Mouse (Mus musculus) CH12.LX (cell line): ENCODE data around the gene Smcr8. TPM values are rescaled to one million over a fixed set of nuclear protein-coding genes. Genes with fewer than 3 reads are reported as not detected.

ENCODE experiments used
- DNase-seq: peaks from one replicate; pipeline ENCODE4 v3.0.0-alpha.2; 2013; ENCODE audit errors: extremely low read depth
- H3K27ac ChIP-seq: 2 replicates; pipeline ENCODE4 v1.5.1; 2012; ENCODE audit warnings: low read depth, mild to moderate bottlenecking, control low read depth, moderate library complexity; ENCODE audit not compliant: insufficient read depth
- H3K27me3 ChIP-seq: replicated peaks from 2 replicates; pipeline ENCODE3; 2012; ENCODE audit warnings: inconsistent platforms
- H3K36me3 ChIP-seq, 2 experiments: replicated peaks in 1 of 2; 2 replicates each; pipeline versions ENCODE3 to v1.6.1; 2012; ENCODE audit warnings: inconsistent platforms in 1 of 2, low read length in 1 of 2, mild to moderate bottlenecking in 1 of 2, mixed read lengths in 1 of 2, moderate library complexity in 1 of 2; ENCODE audit not compliant: control insufficient read depth in 1 of 2, insufficient read depth in 1 of 2
- H3K4me1 ChIP-seq, 2 experiments: 2 replicates each; pipeline ENCODE4 v1.6.1; 2012; ENCODE audit warnings: inconsistent platforms in 1 of 2, moderate library complexity in 1 of 2; ENCODE audit not compliant: insufficient read depth in 2 of 2, control insufficient read depth in 1 of 2
- H3K4me2 ChIP-seq: 2 replicates; pipeline ENCODE4 v1.6.1; 2012; ENCODE audit warnings: low read depth, mild to moderate bottlenecking, control low read depth; ENCODE audit not compliant: poor library complexity, insufficient read depth, severe bottlenecking
- H3K4me3 ChIP-seq, 3 experiments: fragments of 150-350 bp in 1 of 3; sonication (generic) in 1 of 3; replicated peaks in 1 of 3; 2 replicates each; pipeline versions ENCODE3 to v1.5.1; 2011 to 2012; ENCODE audit warnings: low read depth in 2 of 3, low read length in 2 of 3, mild to moderate bottlenecking in 2 of 3, moderate library complexity in 2 of 3, control low read depth in 1 of 3, improper control_type of control experiment in 1 of 3, inconsistent platforms in 1 of 3, mixed read lengths in 1 of 3; ENCODE audit not compliant: poor library complexity in 1 of 3
- H3K79me2 ChIP-seq: replicated peaks from 2 replicates; pipeline ENCODE4 v1.6.1; 2012; ENCODE audit warnings: mild to moderate bottlenecking, moderate library complexity; ENCODE audit not compliant: control insufficient read depth, poor library complexity, insufficient read depth, severe bottlenecking; ENCODE audit errors: extremely low read depth
- H3K9ac ChIP-seq: 2 replicates; pipeline ENCODE4 v1.6.1; 2012; ENCODE audit warnings: low read depth, mild to moderate bottlenecking, control low read depth, moderate library complexity; ENCODE audit not compliant: insufficient read depth
- H3K9me3 ChIP-seq: replicated peaks from 2 replicates; pipeline ENCODE3; 2012; ENCODE audit warnings: low read length, inconsistent platforms, mixed read lengths
- CHD1 ChIP-seq: IDR thresholded peaks from 2 replicates; pipeline ENCODE4 v1.6.1; 2012; ENCODE audit warnings: low read depth, low read length, improper control_type of control experiment, inconsistent platforms
- CHD2 ChIP-seq: IDR thresholded peaks from 2 replicates; pipeline ENCODE4 v1.6.1; 2011; ENCODE audit warnings: low read length, improper control_type of control experiment
- CTCF ChIP-seq, 2 experiments: IDR thresholded peaks in 1 of 2; conservative IDR thresholded peaks in 1 of 2; 2 replicates each; pipeline ENCODE4 v1.5.1; 2011 to 2012; ENCODE audit warnings: low read depth in 2 of 2, low read length in 2 of 2, improper control_type of control experiment in 1 of 2, inconsistent platforms in 1 of 2, mild to moderate bottlenecking in 1 of 2, moderate library complexity in 1 of 2
- ELF1 ChIP-seq: IDR thresholded peaks from 2 replicates; pipeline ENCODE4 v1.6.1; 2014; ENCODE audit warnings: low read depth, mild to moderate bottlenecking, inconsistent platforms, low read length, improper control_type of control experiment
- EP300 ChIP-seq: IDR thresholded peaks from 2 replicates; pipeline ENCODE4 v1.6.1; 2011; ENCODE audit warnings: low read length, improper control_type of control experiment
- ETS1 ChIP-seq: conservative IDR thresholded peaks from 2 replicates; pipeline ENCODE4 v1.6.1; 2012; ENCODE audit warnings: low read depth, mild to moderate bottlenecking, inconsistent platforms, low read length, improper control_type of control experiment, moderate library complexity
- IRF4 ChIP-seq: IDR thresholded peaks from 2 replicates; pipeline ENCODE4 v1.6.1; 2014; ENCODE audit warnings: low read depth, mild to moderate bottlenecking, inconsistent platforms, low read length, improper control_type of control experiment
- MAX ChIP-seq: IDR thresholded peaks from 2 replicates; pipeline ENCODE4 v1.6.1; 2011; ENCODE audit warnings: low read length, improper control_type of control experiment
- MAZ ChIP-seq: IDR thresholded peaks from 2 replicates; pipeline ENCODE4 v1.6.1; 2012; ENCODE audit warnings: low read depth, mild to moderate bottlenecking, inconsistent platforms, low read length, improper control_type of control experiment, moderate library complexity
- MEF2A ChIP-seq: IDR thresholded peaks from 2 replicates; pipeline ENCODE4 v1.6.1; 2014; ENCODE audit warnings: low read depth, mild to moderate bottlenecking, inconsistent platforms, low read length, improper control_type of control experiment, borderline replicate concordance
- MYC ChIP-seq: IDR thresholded peaks from 2 replicates; pipeline ENCODE4 v1.6.1; 2011; ENCODE audit warnings: low read depth, mild to moderate bottlenecking, improper control_type of control experiment, low read length
- NELFE ChIP-seq: IDR thresholded peaks from 2 replicates; pipeline ENCODE4 v1.6.1; 2011; ENCODE audit warnings: low read depth, low read length, improper control_type of control experiment
- PAX5 ChIP-seq: IDR thresholded peaks from 2 replicates; pipeline ENCODE4 v1.6.1; 2012; ENCODE audit warnings: low read length, inconsistent platforms, mixed read lengths
- POLR2A ChIP-seq: IDR thresholded peaks from 2 replicates; pipeline ENCODE4 v1.6.1; 2011; ENCODE audit warnings: low read depth, mild to moderate bottlenecking, improper control_type of control experiment, low read length
- RCOR1 ChIP-seq: conservative IDR thresholded peaks from 2 replicates; pipeline ENCODE4 v1.6.1; 2012; ENCODE audit warnings: low read depth, mild to moderate bottlenecking, inconsistent platforms, low read length, improper control_type of control experiment
- SIN3A ChIP-seq: IDR thresholded peaks from 2 replicates; pipeline ENCODE4 v1.6.1; 2012; ENCODE audit warnings: low read length, improper control_type of control experiment, inconsistent platforms
- TBP ChIP-seq: conservative IDR thresholded peaks from 2 replicates; pipeline ENCODE4 v1.6.1; 2011; ENCODE audit warnings: low read depth, low read length, improper control_type of control experiment
- TCF12 ChIP-seq: IDR thresholded peaks from 2 replicates; pipeline ENCODE4 v1.6.1; 2014; ENCODE audit warnings: low read depth, mild to moderate bottlenecking, inconsistent platforms, low read length, improper control_type of control experiment
- ZMIZ1 ChIP-seq: IDR thresholded peaks from 2 replicates; pipeline ENCODE4 v1.6.1; 2012; ENCODE audit warnings: low read depth, mild to moderate bottlenecking, inconsistent platforms, low read length, improper control_type of control experiment
- dilution Hi-C: fragments of 300-500 bp; cut with MboI; formaldehyde crosslinking; loops from 2 replicates; pipeline ENCODE4 v1.14.3; 2020; ENCODE audit warnings: low sequenced_read_pairs; ENCODE audit not compliant: extremely low pct_unique_long_range_greater_than_20kb, extremely low pct_ligation_motif_present
- in situ Hi-C: fragments of 300-500 bp; cut with MboI; formaldehyde crosslinking; loops from 3 replicates; pipeline ENCODE4 v1.14.3; 2019; ENCODE audit warnings: low sequenced_read_pairs, low pct_ligation_motif_present, low pct_unique_long_range_greater_than_20kb, mixed read lengths
- polyA plus RNA-seq: library from polyadenylated mRNA; unstranded; fragments of >175 nt; gene quantifications from 2 replicates; pipeline ENCODE4 v1.2.1, GENCODE M21; 2012; ENCODE audit warnings: low read depth; ENCODE audit not compliant: insufficient read length
- total RNA-seq, 2 experiments: library from RNA; depleted of rRNA; stranded (reverse); fragments of 300-350 nt in 1 of 2; fragments of >200 nt in 1 of 2; gene quantifications; 2 replicates each; pipeline ENCODE4 v1.2.3; 2012 to 2014

Smcr8 gene
- total and polyA plus RNA-seq, 3 experiments = 11.0 to 27.5 (median 22.4) TPM

DNA sequence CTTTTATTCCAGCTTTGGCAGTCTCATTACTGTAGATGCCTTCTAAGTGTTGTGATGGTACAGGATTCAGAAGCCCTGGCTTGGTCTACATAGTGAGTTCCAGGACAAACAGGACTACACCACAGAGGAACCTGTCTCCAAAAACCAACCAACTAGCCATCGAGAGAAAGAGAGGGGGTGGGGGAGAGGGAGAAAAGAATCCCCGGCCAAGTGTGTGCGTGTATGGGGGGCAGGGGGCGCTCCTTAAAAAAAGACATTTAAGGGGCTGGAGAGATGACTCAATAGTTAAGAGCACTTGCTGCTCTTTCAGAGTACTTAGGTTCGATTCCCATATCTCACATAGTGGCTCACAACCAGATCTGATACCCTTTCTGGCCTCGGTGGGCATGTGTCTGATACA lies 1.7 kb upstream of the Smcr8 start (continued):
- TF ChIP-seq ETS1 = no peak
- no peak for TF ChIP-seq PAX5
- TF ChIP-seq CHD2 = peak; percentile 72
- TF ChIP-seq EP300 = no peak

- no peaks in the 10 kb centered on the region for H3K9me3 ChIP-seq
- dilution Hi-C loops = no loop called here
- H3K4me3 ChIP-seq = peak overlapping the region; percentile 78 to 98 (median 79)
- H3K27ac ChIP-seq = peak overlapping the region; percentile 90
- peaks cover 20 to 30% of the 10 kb centered on the region in 2 experiments for H3K36me3 ChIP-seq
- H3K27me3 ChIP-seq = no peaks in the 10 kb centered on the region
- peaks cover 87% of the 10 kb centered on the region for H3K79me2 ChIP-seq
- DNase-seq = no peak
- 0 out of 2 replicates have a peak, but pooled peaks have one; percentile 37 for TF ChIP-seq IRF4
- TF ChIP-seq CTCF (conservative IDR thresholded peaks at IDR 0.05 in 1 of 2, IDR thresholded peaks at IDR 0.05 in 1 of 2; ENCODE audit: low read depth in 2 of 2, low read length in 2 of 2) = peak in 1 of 2 experiments; percentile 13; a peak in 2 of 4 replicates
- 0 out of 2 replicates have a peak, but pooled peaks have one; percentile 2 for TF ChIP-seq ZMIZ1
- peak; percentile 61; the same call in 1 of the 2 replicates for TF ChIP-seq EP300
- TF ChIP-seq MAX = peak; percentile 23; the same call in 1 of the 2 replicates
- TF ChIP-seq CHD2 = 0 out of 2 replicates have a peak, but pooled peaks have one; percentile 20
- TF ChIP-seq MEF2A = peak; percentile 18; the same call in 1 of the 2 replicates
- TF ChIP-seq MYC = no peak
- no peak; the same call in 1 of the 2 replicates for TF ChIP-seq TCF12
- 0 out of 2 replicates have a peak, but pooled peaks have one; percentile 50 for TF ChIP-seq ELF1
- TF ChIP-seq NELFE = no peak
- TF ChIP-seq RCOR1 = peak; percentile 60; the same call in 1 of the 2 replicates
- TF ChIP-seq SIN3A = peak; percentile 84
- TF ChIP-seq ETS1 = 0 out of 2 replicates have a peak, but pooled peaks have one; percentile 6
- TF ChIP-seq CHD1 = peak; percentile 94
- no peak for TF ChIP-seq POLR2A
- TF ChIP-seq MAZ = peak; percentile 9; the same call in 1 of the 2 replicates
- peak; percentile 9; the same call in 1 of the 2 replicates for TF ChIP-seq TBP
- in situ Hi-C loops = loop anchor here (5.0 kb wide), 2 partner anchors 36 to 96 kb away; partner anchors contain the start of gene Shmt1
- H3K4me1 ChIP-seq = peaks cover 6 to 63% of the 10 kb centered on the region in 2 experiments
- peak overlapping the region; percentile 89 for H3K9ac ChIP-seq
- H3K4me2 ChIP-seq = peak overlapping the region; percentile 90
Measured at GRCm38 (mm10) chr11:60776107-60776828, 1.1 kb upstream of the Smcr8 start.
